Mouse (Mus musculus) cerebellum, adult 2 months (tissue): ENCODE measurements at regions not wholly inside any gene's neighbourhood (a gene's known extent, or its start where the extent isn't known, plus 50 kb on each side); places are given as distances from the start of the nearest gene placed in this dataset.
A peak's percentile ranks its signal among the peaks of the same experiment; 100 is the strongest.

Source experiments
- DNase-seq, 2 experiments: peaks; one replicate each; pipeline ENCODE4 v3.0.0; 2021
- H3K27ac ChIP-seq: fragments of 200-500 bp; 2 replicates; pipeline ENCODE4 v1.5.1; 2012; ENCODE audit warnings: low read length, control low read depth, inconsistent platforms; ENCODE audit not compliant: insufficient read depth
- H3K27me3 ChIP-seq: fragments of 200-500 bp; 2 replicates; pipeline ENCODE4 v1.6.1; 2012; ENCODE audit warnings: inconsistent platforms, mild to moderate bottlenecking, low read length, moderate library complexity; ENCODE audit not compliant: control insufficient read depth, insufficient read depth
- H3K4me1 ChIP-seq: fragments of 200-500 bp; 2 replicates; pipeline ENCODE4 v1.6.1; 2011; ENCODE audit warnings: low read length; ENCODE audit not compliant: control insufficient read depth, insufficient read depth
- H3K4me3 ChIP-seq: fragments of 200-500 bp; replicated peaks from 2 replicates; pipeline ENCODE3; 2011; ENCODE audit warnings: mild to moderate bottlenecking, low read depth, low read length, control low read depth; ENCODE audit not compliant: insufficient read depth
- CTCF ChIP-seq: fragments of 200-500 bp; IDR thresholded peaks from 2 replicates; pipeline ENCODE4 v1.5.1; 2011; ENCODE audit warnings: low read depth, mild to moderate bottlenecking, control low read depth, low read length, moderate library complexity, borderline replicate concordance; ENCODE audit not compliant: insufficient read depth
- POLR2A ChIP-seq: fragments of 200-500 bp; IDR thresholded peaks from 2 replicates; pipeline ENCODE4 v1.6.1; 2011; ENCODE audit warnings: low read length, control low read depth, borderline replicate concordance; ENCODE audit not compliant: insufficient read depth
- WGBS: fragments of 180-500 bp; shearing (Covaris S2); methylation state at CpG from one replicate; pipeline ENCODE4 v1.1.7; 2018; 5-methylcytosine and 5-hydroxymethylcytosine counted together

GRCm38 (mm10) chr6:19547589-19547988 lies 681.5 kb downstream of the Ankrd7 start:
- 26% methylated on average over 1 of the region's 1 CpGs for whole genome bisulfite sequencing
- peak; percentile 30 to 45 for DNase-seq

GRCm38 (mm10) chr6:19551932-19552331 lies 685.8 kb downstream of the Ankrd7 start:
- Histone ChIP-seq H3K27me3 (no peaks in the 10 kb centered on the region), H3K4me3 (no peak overlapping the region), H3K4me1 (peaks cover 7% of the 10 kb centered on the region; the same call in 1 of the 2 replicates), H3K27ac (no peak overlapping the region)
- peak; percentile 50 to 94 for DNase-seq
- no peak for TF ChIP-seq POLR2A
- no peak for TF ChIP-seq CTCF

More at GRCm38 (mm10) chr6:19547589-19547988, 681.5 kb downstream of the Ankrd7 start:
- peak overlapping the region; percentile 29 for H3K27ac ChIP-seq
- H3K4me3 ChIP-seq: no peak overlapping the region
- no peaks in the 10 kb centered on the region for H3K27me3 ChIP-seq
- TF ChIP-seq CTCF: no peak
- TF ChIP-seq POLR2A: no peak
- peaks cover 7% of the 10 kb centered on the region; the same call in 1 of the 2 replicates for H3K4me1 ChIP-seq

- Histone ChIP-seq H3K4me1 (peaks cover 8% of the 10 kb centered on the region; the same call in 1 of the 2 replicates), H3K27ac (no peak overlapping the region), H3K27me3 (no peaks in the 10 kb centered on the region), H3K4me3 (no peak overlapping the region)
- no peak for TF ChIP-seq CTCF
- TF ChIP-seq POLR2A: no peak
- WGBS: 6% methylated on average over 1 of the region's 1 CpGs
- peak; percentile 92 to 100 for DNase-seq
These were observed 713.3 kb downstream of the Ankrd7 start for GRCm38 (mm10) chr6:19579421-19579820.

- WGBS: 11% methylated on average over 1 of the region's 1 CpGs
- Histone ChIP-seq H3K4me1 (peaks cover 8% of the 10 kb centered on the region; the same call in 1 of the 2 replicates), H3K4me3 (no peak overlapping the region), H3K27me3 (no peaks in the 10 kb centered on the region), H3K27ac (peak overlapping the region; percentile 84)
- peak; percentile 65 to 77 for DNase-seq
- TF ChIP-seq POLR2A (no peak), CTCF (no peak)
These were observed 713.8 kb downstream of the Ankrd7 start for GRCm38 (mm10) chr6:19579887-19580286.
